Mouse (Mus musculus): ENCODE data around the gene Ncapd2.

- TF ChIP-seq CTCF (IDR thresholded peaks at IDR 0.05), result no peak
- no peak for TF ChIP-seq EP300 (IDR thresholded peaks at IDR 0.05)
These were observed 62.8 kb downstream of the Ncapd2 start for GRCm38 (mm10) chr6:125128724-125129123.
